Mouse (Mus musculus) induced T-regulatory cell, adult 2 months (primary cell): ENCODE measurements around the gene Ralgps1.
A peak's percentile ranks its signal among the peaks of the same experiment; 100 is the strongest.
"Not testable (repeated sequence)": the region's sequence is repeated elsewhere in the genome, so short reads cannot be mapped to it uniquely, and the experiment has no call there.

Experiments
- DNase-seq: peaks from one replicate; pipeline ENCODE4 v3.0.0-alpha.2; 2012; ENCODE audit warnings: low read depth

The Ralgps1 gene

DNA sequence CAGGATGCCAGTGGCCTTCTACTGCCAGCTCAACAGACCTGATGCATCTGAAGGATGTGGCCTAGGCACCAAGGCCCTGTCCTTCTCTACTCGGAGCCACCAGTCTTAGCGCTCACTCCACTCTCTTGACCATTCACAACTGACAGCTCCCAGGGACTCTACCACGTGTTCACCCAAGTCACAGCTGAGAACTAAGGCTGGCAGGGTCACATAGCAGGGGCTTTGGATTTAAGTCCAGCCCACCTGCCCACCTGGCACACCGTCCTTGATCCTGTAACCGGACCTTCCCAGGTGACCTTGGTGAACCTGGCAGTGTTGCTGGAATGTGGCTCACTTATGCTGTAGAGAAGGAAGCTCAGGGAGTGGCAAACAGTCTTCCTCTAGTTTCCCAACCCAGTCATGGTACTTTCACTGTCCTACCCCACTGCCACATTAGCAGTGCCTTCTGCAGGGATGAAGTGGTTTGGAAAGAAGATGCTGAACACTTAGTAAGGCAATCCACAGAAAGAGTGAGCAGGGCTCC is 156.0 kb downstream of the Ralgps1 start:
- no peak for DNase-seq

DNA sequence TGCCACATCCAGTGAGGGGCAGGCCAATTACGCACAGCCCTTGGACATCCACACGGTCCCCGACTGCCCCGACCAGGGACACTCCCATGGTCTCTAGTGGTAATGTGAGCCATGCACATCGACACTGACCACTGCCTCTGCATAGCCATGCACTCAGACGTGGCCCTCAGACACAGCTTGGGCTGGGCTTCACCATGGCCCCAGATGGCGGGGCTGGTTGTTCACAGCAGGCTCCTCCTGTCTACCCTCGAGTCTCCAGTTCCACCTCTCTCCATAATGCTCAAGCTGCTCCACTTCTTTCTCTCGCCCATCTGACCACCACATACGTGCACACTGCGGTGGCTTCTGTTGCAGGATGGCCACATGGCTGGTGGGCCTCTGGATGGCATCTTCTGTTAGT is 160.0 kb downstream of the Ralgps1 start:
- not testable (repeated sequence) for DNase-seq

DNA sequence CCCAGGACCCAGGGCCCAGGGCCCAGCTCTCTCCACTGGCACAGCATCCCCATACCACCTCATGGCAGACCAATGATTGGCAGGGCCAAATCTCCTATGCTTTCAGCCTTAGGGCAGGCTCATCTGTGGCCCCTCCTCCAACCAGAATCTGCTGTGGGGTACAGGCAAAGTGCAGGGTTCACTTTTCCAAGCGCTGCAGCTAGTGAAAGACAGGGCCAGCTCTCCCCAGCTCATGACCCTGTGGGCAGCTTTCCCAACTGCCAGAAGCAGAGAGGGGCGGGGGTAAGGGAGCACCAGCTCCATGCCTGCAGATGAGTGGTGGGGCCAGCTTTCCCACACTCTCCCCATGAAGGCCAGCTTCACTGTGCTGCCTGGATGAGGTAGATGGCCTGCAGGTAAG is 160.4 kb downstream of the Ralgps1 start:
- DNase-seq = no peak

DNA sequence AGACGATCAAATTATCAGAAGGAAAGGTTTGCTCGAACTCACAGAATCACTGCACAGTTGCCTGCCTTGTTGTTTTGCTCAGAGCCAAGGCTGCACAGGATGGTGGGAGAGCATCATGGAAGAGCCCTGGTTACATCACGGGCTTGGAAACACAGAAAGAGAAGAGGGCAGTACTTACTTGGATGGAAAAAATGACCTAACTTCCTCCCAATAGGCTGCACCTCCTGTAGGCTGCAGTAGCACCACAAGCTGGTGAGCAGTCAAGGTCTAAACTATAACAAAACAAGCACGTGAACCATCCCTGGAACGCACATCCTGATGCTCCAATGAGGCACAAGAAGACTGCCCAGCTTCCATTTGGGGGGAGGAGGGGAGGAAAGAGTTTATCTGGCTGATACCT is 163.2 kb downstream of the Ralgps1 start:
- DNase-seq = peak; percentile 37

DNA sequence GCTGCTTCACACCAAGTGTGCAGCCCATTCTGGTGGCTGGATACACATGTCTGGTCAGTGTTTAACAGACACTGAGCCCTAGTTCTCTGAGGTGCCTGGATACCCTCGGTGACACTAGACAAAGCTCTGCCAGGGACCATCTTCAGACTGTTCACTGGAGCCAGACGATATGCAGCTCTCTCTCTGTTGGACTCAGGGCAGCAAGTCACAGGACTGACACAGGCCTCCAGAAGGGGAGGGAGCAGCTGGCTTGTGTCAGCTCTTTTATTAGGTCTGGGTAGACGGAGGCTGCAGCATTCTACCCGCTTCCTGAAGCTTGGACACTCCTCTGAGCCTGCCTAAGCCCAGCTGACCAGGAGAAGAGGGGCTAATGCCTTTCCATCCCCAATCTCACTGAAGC is 164.2 kb downstream of the Ralgps1 start:
- no peak for DNase-seq

DNA sequence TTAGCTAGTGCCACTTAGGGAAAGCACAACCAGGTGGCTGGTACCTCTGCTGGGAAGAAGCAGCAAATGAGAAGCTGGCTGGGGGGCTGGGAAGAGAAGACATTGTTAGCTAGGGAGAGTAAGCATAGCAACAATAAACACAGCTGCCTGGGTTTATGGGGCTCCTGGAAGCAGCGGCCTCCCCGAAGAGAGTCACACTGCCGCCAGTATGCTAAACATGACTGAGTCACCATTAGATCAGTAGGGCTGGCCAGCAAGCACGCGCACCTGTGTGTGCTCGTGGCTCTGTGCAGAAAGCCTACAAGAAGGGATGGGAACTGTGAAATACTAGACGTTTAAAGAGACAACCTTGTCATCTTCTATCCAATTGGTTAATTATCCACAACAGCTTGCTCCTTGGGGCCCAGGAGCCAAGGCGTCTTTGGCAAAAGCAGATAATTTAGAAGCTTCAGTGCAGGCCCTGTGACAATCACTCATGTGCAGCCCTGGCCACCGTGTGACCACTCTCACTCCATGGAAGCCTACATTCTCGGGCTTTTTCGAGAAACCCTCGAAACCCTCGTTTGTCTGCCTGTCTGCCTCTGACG is 165.3 kb downstream of the Ralgps1 start:
- no peak for DNase-seq

DNA sequence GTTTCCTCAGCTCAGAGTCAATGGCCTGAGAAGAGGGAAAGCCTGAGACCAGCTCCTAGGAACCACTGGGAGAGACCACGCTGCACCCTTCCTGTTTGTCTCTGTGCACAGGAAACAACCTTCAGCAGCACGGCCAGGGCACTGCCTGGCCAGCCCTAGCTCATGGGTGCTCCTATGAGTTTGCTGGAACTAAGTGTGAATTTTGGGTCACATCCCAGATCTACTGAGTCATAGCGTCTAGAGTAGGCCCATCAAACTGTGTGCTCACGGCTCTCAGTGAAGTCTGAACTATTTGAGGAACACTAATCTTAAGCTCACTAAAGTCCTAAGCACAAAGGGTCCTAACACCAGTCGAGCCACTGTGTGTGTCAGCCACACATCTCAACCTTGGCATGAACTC is 166.3 kb downstream of the Ralgps1 start:
- no peak for DNase-seq

DNA sequence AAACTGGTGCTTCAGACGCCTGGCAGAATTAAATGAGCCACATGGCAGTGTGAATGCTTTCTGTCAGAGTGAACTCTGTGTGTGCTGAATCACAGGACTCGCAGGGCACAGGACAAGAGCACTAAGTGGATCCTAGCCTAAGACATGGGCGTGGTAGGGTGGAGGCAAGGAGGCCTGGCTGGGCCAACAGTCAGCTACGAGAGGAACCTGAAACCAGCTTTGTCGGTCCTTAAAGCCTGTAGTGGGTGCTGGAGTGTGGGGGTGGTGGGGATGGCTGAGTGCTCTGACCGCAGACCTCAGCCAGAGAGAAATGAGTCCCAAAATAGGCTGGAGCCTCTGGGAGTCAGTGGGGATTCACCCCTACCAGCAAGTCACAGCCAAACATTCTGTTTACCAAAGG is 168.0 kb downstream of the Ralgps1 start:
- peak; percentile 34 for DNase-seq

DNA sequence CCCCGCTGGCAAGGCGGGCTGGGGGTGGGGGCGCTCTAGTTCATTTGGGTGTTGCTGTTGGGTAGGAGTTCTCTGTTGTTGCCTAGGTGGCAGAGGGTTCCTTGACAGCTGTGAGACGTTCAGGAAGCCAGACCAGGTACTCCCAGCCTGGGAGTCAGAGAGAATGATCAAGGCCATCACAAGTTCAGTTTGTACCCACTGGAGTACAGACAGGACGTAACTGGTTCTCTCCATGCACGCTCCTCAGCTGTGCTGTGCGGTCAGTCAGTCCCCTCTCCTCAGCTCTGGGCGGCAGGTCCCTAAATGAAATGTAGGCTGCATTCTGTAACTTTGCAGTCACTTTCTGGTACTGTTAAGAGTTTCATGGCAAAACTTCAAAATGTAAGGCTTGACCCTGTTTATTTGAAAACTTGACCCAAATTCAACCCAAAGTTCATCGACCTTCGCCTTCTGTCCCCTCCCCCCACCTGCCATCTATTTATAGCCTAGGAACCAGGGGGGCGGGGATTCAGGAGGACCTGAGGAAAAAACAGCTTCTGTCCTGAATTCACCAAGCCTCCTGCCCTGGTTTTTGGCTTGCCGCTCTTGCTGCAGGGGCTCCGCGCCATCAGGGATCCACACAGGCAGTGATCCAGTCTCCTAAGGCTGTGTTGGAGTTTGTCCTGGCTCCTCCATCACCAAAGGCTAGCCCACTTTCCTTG is 170.8 kb downstream of the Ralgps1 start:
- no peak for DNase-seq

DNA sequence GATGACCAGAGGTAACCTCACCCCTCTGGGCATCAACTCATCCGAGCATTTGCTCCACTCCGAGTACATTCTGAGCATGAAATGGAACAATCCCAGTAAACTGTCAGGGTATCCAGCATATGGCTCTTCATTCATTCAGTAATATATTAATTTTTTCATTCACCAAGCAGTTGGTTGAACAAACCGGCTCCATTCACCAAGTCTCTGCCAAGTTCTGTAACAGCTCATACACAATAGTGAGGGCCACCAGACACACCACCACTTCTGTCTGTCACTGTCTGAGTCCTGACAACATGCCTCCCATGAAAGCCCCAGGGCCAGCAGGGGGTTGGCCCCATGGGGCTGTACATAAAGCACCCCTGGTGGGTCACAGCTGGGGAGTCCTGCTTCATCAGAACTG is 181.3 kb downstream of the Ralgps1 start:
- DNase-seq = no peak

DNA sequence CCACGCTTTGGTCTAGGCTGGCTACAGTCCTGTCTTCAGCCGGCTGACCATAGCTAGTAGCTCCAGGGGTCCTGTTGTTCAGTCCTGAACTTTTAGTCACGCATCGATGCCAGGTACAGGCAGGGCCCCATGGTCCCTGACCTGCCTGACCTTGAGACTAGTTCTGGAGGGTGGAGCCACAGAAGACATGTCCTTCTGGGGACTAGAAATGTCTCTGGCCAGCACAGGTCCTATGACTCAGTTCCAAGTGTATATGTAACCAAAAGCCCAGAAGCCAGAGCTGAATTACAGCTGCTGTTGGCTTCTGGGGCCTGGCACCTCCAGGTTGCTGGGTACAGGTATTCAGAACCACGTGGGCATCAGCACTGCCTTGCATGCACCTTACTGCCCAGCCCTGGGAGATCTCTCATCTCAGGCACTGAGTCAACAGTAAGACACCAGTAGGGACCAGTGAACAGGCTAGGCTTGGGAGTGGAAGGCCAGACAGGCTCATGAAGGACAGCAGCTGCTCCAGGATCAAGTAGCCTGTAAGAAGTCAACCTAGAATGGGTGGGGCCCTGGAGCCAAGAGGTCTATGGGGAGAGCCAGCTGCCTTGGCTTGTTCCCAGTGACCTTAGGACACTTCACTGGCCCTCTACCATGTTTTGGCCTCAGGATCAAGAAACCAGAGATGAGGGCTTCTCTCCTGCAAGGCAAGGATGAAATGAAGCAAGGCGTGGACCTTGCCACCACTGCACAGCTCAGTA is 182.2 kb downstream of the Ralgps1 start:
- no peak for DNase-seq

DNA sequence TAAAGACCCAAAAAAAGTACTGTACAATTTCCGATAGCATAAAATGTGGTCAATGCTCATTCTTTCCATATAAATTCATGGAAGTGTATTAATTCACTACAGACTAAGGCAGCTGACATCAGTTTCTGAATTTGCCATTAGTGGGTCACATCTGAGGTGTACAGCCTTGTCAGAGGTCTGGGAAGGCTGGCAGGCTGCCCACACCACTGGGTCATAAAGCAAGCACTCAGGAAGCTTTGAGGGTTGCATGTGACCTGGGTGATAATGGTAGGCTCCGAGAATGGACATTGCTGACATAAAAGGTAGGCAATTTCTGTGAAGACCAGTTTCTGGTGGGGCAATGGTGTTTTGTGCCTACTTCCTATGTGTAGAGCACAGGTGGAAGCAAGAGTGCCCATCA is 183.4 kb downstream of the Ralgps1 start:
- DNase-seq = no peak

DNA sequence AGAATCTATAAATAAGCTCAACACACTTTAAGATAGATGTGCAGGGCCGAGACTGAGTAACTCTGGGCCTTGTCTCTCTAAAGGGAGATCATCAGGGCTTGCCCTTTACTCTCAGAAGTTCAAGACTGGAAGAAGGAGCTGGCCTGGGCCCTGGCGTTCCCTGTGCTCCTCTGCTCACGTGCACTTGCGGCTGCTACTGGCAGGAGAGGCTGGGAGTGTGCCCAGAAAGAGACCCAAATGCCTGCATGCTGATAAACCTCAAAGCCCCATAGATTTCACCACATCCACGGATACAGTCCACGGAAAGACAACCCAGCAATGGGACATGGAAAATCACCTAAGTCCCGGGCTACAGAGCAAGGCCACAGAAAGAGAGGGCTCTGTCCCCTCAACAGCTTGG is 184.8 kb downstream of the Ralgps1 start:
- DNase-seq = no peak

DNA sequence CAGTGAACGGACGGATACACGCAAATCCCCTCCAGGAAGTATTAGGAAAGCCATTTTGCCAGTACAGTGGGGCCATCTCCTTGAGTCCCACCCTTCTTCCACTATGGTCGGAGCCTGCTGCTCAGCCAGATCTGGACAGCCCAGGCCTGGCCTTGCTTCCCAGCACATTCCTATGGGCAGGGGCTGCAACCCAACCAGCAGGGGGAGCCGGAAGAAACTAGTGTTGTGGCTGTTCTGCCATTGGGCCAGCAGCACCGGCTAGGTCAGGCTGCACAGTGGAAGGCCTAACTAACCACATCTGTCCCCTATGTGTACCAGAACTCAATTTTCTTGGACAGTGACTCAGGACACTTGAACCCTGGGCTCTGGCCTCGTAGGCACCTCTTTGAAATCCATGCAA is 186.0 kb downstream of the Ralgps1 start:
- peak; percentile 33 for DNase-seq

DNA sequence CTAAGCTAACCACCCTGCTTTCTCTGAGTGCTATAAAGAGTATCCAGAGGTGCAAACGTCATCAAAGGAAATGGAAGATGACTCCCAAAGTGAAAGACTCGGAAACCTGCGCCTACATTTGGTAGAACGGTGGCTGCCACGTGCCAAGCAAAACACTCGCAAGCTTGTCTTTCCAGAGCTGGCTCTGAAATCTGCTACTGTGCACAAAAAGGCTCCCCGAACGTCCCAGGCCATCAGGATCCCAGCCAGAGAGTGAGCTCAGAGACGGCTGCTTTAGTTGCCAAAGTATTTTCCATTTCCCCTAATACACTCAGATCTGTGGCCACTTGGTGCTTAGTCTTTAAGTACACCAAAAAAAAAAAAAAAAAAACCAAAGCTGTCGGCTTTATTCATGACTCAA is 186.6 kb downstream of the Ralgps1 start:
- no peak for DNase-seq

DNA sequence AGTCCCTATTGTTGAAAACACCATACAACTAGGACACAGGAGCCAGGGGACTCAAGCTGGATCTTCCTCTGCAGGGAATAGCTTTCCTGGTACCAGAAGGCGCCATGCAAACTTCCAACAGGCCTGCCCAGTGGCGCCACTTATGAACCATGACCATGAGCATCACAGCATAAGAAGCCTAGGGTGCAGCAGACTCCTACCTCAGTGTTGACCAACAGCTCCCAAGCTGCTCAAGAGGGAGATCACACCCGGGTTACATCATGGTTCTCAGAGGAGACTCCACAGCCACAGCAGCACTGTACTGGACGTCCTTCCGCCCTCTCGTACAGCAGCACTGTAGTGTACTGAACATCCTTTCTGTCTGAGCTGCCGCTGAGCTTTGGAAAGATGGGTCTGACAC is 188.0 kb downstream of the Ralgps1 start:
- no peak for DNase-seq

DNA sequence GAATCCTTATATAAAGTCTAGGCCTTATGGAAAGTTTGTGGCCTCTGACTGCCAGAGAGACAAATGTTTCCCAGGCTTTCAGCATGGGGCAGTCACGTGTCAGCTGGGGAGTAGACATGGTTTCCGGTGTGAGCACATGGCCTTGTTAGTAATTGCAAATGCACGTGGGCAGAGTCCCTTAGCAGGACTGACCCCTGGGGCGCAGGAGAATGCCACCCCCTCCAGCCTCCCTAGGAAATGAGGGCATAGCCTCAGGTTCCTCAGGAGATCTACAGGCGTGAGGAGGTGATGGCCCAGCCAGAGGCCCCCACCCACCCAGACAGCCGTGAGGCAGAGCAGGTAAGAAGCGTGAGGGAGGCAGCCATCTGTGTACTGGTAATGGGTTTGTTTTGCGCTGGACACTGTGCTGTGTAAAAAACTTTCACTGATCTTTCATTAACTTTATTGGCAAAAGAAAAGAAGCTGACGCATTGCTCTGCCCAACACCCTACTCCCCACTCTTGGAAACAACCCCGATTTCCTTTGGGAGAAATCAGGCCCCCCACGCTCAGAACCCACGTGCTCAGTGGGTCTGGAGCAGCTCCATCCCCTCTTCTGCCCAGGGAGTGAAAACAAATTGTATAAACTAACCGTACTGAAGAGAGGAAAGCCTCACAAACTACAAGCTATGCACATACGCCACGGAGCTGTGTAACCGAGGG is 191.2 kb downstream of the Ralgps1 start:
- DNase-seq = peak; percentile 38

DNA sequence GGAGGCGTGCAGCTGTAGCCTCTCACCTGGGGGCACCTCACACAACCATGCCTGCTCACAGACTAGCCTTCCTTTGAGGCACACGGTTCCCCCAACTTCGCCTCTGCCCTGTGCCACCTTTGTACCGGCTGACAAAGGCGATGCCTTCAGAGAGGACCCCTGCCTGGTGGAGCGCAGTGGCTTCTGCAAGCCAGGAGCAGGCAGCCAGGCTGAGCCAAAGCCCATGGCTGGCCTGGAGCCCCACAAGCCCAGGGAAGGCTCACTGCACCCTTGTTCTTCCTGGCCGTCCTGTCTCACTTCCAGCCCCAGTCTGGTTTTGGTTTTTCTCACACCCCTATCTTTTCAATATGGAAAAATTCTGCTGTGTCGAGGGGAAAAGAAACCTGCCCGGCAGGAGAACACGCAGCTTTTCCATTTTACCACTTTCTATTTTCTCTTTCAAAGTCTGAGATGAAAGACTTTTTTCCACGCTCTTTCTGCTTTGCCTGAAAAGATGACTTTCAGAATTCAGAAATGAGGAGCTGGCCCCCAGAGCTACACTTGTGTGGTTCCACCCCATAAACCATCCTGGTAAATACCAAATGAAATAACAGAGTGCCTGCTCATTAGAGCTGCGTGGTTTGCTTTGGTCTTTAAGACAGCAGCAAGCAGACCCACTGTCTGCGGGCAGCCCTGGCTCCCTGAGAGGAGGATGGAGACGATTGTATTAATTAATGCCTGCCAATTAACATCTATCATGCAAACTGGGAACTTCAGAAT is 191.9 kb downstream of the Ralgps1 start:
- DNase-seq = peak; percentile 39

DNA sequence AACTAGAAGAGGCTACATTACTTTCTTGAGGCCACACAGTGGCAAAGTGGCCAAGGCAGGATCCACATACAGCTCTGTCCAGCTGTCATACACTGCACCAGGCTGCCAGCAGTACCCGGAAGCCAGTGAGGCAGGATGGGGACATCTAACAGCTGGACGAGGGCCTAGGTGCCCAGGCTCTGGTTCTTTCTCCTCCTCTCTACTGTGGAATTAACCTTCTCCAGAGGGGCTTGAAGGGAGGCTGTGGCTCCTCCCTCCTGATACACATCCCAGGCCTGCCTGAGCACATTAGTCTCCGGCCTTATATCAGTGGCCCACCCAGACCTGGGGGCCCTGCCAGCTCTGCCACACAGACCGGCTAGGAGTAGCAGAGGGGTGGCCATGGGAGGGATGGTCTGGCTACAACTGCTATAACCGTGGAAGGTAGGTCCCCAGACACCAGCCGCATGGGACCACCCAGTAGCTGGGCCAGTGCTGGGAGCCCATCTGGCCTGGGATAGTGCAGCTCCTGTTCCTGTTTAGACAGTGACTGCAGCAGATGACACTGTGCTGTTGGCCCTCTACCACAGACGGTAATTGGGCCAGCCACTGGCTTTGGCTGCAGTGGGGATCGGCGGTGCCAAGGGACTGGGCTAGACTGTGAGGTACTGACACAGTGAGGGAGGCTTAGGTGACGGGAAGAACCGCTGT is 192.9 kb downstream of the Ralgps1 start:
- DNase-seq = no peak

DNA sequence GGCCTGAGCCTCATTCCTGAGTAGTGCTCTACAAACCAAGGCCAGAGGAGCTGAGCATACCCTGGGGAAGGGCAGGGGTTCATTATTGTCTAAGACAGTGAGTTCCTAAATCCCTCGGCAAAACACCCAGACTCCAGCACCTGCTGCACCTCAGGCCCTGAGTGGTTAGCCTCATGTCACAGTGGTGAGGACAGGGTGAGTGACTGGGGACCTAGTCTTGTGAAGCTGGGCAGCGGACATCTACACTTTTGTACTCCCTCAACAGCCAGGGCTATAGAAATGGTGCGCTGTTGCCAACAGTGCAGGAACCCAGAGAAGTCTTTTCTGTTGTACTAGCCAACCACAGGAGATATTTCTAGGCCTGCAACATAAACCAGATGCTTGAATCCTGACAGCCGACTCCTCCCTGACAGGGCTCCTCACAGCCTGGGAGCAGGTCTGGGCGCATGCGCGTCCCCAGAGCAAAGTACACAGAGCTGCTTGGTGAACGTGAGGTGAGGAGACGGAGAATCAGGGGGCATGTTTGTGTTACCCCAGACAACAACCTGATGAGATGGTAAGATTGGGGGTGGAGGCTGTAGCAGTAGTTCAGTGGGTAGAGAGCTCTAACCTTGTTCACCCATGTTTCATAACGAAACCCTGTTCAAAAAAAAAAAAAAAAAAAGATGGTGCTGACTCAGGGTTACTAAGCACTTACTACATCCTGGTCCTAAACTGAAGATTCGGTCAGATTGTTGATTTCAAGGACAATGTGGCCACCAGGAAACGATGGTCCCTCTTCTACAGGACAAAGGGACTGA is 193.6 kb downstream of the Ralgps1 start:
- DNase-seq = peak; percentile 66
